Mouse (Mus musculus) adrenal gland, postnatal 25 days (tissue): ENCODE measurements around the gene Il3. TPM values are rescaled to one million over a fixed set of nuclear protein-coding genes. Genes with fewer than 3 reads are reported as not detected.
A peak's percentile ranks its signal among the peaks of the same experiment; 100 is the strongest.

Source experiments
- DNase-seq: peaks from one replicate; pipeline ENCODE4 v3.0.0; 2021; ENCODE audit warnings: mixed read lengths
- total RNA-seq: library from RNA; stranded (reverse); gene quantifications from 2 replicates; pipeline ENCODE4 v1.2.3, GENCODE M21; 2021

Gene Il3
- total RNA-seq, 1 experiment from 2014 or later, result not detected

- no peak for DNase-seq
These were observed 20.9 kb upstream of the Il3 start for GRCm38 (mm10) chr11:54287821-54288453.

GRCm38 (mm10) chr11:54271437-54271949 lies 4.4 kb upstream of the Il3 start:
- DNase-seq, result no peak

DNA sequence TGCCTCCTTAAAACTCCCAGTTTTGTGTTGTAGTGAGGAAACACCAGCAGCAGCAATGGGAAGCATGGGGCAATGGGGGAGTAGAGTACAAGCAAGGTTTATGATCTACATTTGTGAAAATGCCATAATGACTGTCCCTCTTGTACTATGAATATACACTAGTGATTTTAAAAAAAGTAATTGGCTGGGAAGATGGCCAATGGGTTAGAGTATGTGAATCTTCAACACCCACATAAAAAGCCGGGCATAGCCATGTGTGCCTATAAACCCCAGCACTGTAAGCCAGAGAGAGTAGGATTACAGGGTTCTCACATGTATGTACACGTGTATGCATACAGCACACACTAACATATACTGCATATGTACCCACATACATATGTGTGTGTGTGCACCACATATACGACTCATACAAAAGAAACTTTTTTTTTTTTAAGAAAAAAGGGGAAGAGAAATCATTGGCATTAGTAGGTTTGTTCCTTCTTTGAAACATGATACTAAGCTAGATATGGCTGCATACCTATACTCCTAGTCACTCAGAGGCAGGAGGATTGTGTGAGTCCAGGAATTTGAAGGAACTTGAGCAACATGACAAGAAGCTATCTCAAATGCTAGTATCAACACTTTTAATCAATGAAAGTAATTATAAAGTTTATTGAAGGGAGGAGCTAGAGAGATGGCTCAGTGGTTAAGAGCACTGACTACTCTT lies 2.3 kb upstream of the Il3 start:
- DNase-seq, result no peak

- peak; percentile 24 for DNase-seq
These were observed 2.5 kb downstream of the Il3 start for GRCm38 (mm10) chr11:54264542-54264941.

GRCm38 (mm10) chr11:54263405-54264031 lies 3.6 kb downstream of the Il3 start:
- DNase-seq, result no peak

GRCm38 (mm10) chr11:54256624-54257376 lies 10.3 kb downstream of the Il3 start:
- DNase-seq, result peak; percentile 78

GRCm38 (mm10) chr11:54254114-54254513 lies 13.0 kb downstream of the Il3 start:
- DNase-seq, result no peak

DNA sequence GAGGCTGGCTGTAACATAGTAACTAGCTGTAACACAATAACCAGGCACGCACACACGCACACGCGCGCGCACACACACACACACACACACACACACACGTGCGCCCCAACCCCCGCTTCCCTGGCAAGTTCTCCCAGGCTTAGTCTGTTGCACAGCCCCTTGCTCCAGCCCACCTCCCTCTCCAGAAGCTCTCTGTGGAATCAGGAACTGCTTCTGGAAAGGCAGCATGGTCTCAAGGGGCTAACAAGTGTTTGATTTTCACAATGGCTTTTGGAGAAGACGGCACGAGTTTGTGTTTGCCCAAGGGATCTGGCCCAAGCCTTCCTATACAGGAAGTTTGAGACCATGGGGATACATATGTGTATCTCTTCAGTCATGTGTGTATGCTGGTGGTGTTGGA lies 16.5 kb downstream of the Il3 start:
- DNase-seq, result no peak

DNA sequence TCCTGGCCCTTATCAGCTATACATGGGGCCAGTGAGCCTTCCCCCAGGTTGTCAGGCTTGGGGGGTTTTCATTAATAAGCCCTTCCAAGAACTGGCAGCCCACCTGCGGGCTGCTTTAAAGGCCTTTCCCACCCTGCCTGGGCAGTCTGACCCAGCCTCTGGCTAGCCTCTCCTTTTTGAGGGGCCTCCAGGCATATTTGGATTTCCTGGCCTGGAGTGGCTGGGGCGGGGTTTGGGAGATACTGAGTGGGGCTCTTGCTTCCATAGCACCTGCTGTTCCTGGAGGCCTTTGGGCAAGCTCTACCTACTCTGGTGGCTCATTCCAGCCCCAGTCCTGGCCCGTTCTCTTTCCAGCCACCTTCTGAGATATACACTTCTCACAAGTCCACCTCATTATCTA lies 17.3 kb downstream of the Il3 start:
- no peak for DNase-seq

DNA sequence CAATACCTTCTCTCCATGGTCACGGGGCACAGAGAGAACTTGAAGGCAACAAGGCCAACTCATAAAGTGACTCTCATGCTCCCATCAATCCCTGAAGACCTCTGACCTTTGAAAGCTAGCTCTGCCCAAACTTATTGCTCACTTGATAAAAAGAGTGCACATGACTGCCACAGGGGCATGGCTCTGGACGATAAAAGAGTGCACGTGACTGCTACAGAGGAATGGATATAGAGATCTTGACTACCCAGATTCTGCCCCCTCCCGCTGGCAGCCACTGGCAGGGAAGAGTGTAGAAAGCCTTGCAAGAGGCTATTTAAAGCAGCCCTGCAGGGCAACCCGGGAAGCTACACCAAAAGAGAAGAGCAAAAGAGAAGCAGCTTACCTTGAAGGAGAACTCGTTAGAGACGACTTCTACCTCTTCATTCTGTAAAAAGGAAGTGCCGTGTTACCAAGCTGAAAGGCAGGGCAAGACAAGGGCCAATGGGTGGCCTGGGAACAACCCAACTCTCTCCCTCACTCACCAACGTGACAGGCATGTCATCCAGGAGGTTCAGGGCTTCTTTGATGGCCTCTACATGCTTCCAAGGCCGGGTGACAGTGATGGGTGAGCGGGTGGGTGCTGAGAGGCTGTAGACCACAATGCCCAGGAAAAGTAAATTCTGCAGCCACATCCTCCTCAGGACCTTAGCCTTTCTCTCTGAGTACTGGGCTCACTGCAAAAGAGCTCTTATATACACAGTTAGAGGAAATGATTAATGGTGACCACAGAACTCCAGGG lies 17.9 kb downstream of the Il3 start, which contains the start of gene Csf2:
TSS of gene Csf2 (minus strand) at position 728 of the 778 bp plus-strand sequence.
- no peak for DNase-seq

DNA sequence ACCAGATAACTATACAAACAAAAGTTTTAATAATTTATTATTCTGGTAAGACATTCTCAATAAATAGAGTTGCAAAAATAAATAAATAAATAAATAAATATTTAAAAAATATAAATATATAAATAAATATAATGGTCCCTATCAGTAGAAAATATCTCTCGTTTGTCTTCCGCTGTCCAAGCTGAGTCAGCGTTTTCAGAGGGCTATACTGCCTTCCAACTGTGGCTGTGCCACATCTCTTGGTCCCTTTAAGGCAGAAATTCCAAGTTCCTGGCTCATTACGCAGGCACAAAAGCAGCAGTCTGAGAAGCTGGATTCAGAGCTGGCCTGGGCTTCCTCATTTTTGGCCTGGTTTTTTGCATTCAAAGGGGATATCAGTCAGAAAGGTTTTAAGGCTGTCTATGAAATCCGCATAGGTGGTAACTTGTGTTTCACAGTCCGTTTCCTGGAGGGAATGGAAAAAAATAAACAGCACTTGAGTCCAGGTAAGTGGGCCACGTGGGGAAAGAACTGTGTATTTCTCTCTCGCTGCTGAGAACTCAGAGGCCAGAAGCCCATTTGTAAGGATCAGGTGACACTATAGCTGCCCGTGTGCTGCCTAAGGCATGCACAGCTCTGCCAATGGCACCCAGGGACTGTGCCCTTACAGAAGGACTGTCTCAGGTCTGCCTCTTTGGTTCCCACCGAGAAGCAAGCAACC lies 19.7 kb downstream of the Il3 start:
- DNase-seq, result no peak

DNA sequence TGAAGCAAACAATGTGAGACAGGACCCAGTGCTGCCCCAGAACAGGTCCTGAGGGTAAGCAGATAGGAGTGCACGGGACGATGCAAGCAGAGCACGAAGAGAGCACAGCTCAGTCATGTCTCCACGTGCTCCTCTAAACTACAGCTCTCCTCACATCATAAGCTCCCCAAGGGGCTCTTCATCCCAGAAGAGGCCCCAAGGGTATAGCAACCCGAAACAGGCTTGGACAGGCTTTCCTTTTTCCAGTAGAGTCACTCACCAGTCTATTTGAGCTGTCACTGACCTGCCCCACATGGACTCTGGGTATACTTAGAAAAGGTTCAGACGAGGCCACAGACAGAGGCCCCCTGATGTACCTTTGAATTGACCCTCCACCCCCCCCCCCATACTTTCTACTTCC lies 22.6 kb downstream of the Il3 start:
- no peak for DNase-seq

- no peak for DNase-seq
These were observed 24.6 kb downstream of the Il3 start for GRCm38 (mm10) chr11:54242494-54242893.

GRCm38 (mm10) chr11:54236939-54237338 lies 30.1 kb downstream of the Il3 start:
- peak; percentile 49 for DNase-seq

GRCm38 (mm10) chr11:54227478-54227877 lies 39.6 kb downstream of the Il3 start:
- no peak for DNase-seq

DNA sequence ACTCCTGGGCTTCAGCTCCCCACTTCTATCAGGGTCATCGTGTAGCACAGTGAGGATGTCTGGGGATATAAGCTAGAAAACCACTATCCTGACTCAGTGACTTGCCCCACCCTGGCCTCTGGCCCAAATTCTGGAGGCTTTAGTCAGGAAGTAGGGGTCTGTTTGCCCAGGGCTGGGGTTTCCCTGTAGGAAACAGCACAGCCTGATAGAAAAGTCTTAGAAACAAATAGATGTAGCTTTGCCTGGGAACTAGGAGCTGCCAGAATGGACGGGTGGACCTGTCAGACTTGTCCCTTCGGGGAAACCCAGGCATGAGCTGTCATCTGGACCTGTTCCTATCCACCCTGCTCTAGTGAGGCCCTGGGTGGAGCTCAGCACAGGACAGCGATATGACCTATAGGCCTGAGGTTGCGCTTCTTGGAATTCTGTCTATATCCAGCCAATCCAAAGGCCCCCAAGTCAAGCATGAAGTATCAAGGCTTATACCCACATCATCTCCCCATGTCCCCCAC lies 42.5 kb downstream of the Il3 start:
- DNase-seq, result no peak

DNA sequence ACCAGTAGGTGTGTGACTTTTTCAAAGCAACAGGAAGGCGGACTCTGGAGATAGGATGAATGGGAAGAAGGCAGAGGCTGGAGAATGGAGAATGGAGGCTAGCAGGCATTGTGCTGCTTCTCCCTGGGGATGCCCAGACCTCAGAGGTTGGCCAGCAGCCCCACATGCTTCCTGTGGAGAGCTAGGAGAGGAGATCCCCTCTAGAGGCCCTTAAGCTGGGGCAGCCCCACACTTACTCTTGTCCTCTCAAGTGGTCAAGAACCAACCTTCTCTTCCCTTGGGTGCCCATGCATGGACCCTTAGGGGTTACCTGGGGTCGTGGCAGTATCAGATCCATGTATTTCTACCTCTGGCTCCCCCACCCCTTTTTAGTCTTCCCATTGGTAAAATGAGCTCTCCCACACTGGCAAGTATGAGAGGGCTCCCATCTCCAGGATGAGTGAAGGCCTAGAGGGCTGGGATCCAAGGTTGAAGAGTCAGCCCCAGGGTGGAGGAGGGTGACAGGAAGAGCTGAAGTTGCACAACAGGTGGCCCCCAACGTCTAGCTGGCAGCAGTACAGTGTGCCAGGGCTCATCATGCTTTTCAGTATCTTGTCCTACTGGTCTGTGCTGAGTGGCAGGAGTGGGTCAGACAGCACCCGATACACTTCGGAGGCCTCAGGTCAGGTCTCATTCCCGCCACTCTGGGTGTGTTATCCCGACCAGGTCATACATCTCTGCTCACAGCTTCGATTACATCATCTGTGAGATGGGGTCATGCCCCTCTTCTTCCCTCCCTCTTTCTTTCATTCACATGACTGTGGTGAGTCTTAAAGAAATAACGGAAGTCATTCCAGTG lies 43.2 kb downstream of the Il3 start:
- DNase-seq, result no peak

GRCm38 (mm10) chr11:54219903-54220740 lies 47.0 kb downstream of the Il3 start:
- DNase-seq, result no peak

DNA sequence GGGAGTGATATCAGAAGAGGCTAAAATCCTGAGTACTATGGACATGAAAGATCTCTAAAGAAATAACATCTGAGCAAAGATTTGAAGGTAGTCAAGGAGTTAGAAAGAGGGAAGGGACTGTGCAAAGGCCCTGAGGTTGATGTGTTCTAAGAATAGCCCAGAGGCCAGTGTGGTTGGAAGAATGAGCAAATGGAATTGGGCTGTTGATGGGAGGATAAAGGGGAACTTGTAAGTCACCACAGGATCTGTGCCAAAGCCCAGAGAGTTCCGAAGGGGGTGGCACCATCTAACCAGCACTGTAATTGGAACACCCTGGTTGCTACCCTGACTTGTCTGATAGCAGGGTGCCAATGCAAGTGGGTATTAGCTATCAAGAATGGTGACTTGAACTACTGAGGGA lies 47.9 kb downstream of the Il3 start:
- DNase-seq, result no peak
